Mouse (Mus musculus) limb, embryonic 12.5 days (tissue): Measurements from ENCODE around the gene Dab1. TPM values are rescaled to one million over a fixed set of nuclear protein-coding genes. Genes with fewer than 3 reads are reported as not detected.

ENCODE experiments used
- ATAC-seq: fragments of 200-750 bp; cut with Nextera tagmentation; 2 replicates; pipeline ENCODE4 v1.8.0; 2017; ENCODE audit warnings: low read depth, moderate TSS enrichment; ENCODE audit not compliant: insufficient number of reproducible peaks, insufficient read depth, low FRiP score, low TSS enrichment
- H3K27ac ChIP-seq: fragments of 300-500 bp; sonication (generic); 2 replicates; pipeline ENCODE4 v1.5.1; 2016; ENCODE audit warnings: mild to moderate bottlenecking, moderate library complexity
- H3K27me3 ChIP-seq: fragments of 300-500 bp; sonication (generic); 2 replicates; pipeline ENCODE4 v1.6.1; 2016; ENCODE audit warnings: mild to moderate bottlenecking, moderate library complexity
- H3K36me3 ChIP-seq: fragments of 300-500 bp; sonication (generic); 2 replicates; pipeline ENCODE4 v1.6.1; 2016; ENCODE audit warnings: mild to moderate bottlenecking, moderate library complexity
- H3K4me1 ChIP-seq: fragments of 300-500 bp; sonication (generic); replicated peaks from 2 replicates; pipeline ENCODE4 v1.6.1; 2016
- H3K4me2 ChIP-seq: fragments of 300-500 bp; sonication (generic); 2 replicates; pipeline ENCODE4 v1.6.1; 2016; ENCODE audit warnings: mild to moderate bottlenecking, moderate library complexity
- H3K4me3 ChIP-seq: fragments of 300-500 bp; sonication (generic); replicated peaks from 2 replicates; pipeline ENCODE4 v1.5.1; 2016; ENCODE audit warnings: mild to moderate bottlenecking
- H3K9ac ChIP-seq: fragments of 300-500 bp; sonication (generic); replicated peaks from 2 replicates; pipeline ENCODE4 v1.6.1; 2016; ENCODE audit warnings: mild to moderate bottlenecking, moderate library complexity
- H3K9me3 ChIP-seq: fragments of 300-500 bp; sonication (generic); 2 replicates; pipeline ENCODE4 v1.6.1; 2016; ENCODE audit warnings: mild to moderate bottlenecking, moderate library complexity
- WGBS: fragments of 180-500 bp; shearing (Covaris S2); methylation state at CpG from one replicate; pipeline ENCODE4 v1.1.7; 2016; 5-methylcytosine and 5-hydroxymethylcytosine counted together
- polyA plus RNA-seq: library from polyadenylated mRNA; unstranded; fragments of >200 nt; fragmentation: Nextera tagmentation; extraction: Ambion mirVana; gene quantifications from 2 replicates; pipeline ENCODE4 v1.2.1, GENCODE M21; 2016

The Dab1 gene
- polyA plus RNA-seq, 1 experiment from 2014 or later, result 23.8 TPM

DNA sequence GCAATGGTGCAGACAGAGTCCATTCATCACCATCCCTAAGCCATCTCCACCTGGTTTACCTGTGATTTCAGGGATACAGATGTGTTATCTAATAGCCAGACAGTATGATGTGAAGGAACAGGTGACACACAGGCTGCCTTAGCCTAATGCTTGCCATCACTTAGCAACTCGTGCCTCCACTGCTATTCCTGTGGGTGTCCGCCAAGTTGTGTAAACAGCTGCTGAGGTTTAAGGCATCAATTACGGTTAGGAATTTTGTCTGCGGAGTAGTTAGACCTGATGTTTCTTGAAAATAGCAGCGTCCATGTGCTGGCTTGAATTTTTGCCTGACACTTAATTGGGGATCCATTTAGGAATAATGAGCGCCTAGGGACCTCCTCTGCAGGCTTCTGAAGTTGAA, 487.1 kb downstream of the Dab1 start:
- Histone ChIP-seq H3K4me3 (no peak overlapping the region), H3K36me3 (no peaks in the 10 kb centered on the region), H3K9me3 (no peaks in the 10 kb centered on the region), H3K4me1 (no peaks in the 10 kb centered on the region), H3K4me2 (no peak overlapping the region), H3K27me3 (no peaks in the 10 kb centered on the region), H3K27ac (no peak overlapping the region), H3K9ac (no peak overlapping the region)
- no peak for ATAC-seq
- WGBS, result 53% methylated on average over 6 of the region's 6 CpGs

DNA sequence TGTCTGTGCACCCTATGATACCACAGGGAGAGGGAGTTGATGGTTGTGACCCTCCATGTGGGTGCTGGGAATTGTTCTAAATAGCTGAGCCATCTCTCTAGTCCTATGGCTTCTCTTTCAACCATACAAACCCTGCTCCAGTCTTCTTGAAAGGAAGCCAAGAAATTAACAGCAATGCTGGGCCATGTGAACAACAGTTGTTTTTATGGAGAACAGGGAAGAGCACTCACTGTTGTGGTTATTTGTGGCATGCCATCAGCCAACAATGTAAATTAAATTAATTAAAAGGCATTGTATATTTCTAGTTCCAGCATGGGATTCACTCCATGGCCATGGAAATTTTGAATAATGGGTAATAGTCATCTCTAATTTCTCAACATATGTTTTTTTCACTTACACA, 492.5 kb downstream of the Dab1 start:
- H3K4me1 ChIP-seq, result no peaks in the 10 kb centered on the region
- H3K4me2 ChIP-seq, result no peak overlapping the region
- no peaks in the 10 kb centered on the region for H3K36me3 ChIP-seq
- H3K4me3 ChIP-seq, result no peak overlapping the region
- no peak overlapping the region for H3K9ac ChIP-seq
- no peak overlapping the region for H3K27ac ChIP-seq
- no peaks in the 10 kb centered on the region for H3K9me3 ChIP-seq
- H3K27me3 ChIP-seq, result no peaks in the 10 kb centered on the region
- ATAC-seq, result no peak

DNA sequence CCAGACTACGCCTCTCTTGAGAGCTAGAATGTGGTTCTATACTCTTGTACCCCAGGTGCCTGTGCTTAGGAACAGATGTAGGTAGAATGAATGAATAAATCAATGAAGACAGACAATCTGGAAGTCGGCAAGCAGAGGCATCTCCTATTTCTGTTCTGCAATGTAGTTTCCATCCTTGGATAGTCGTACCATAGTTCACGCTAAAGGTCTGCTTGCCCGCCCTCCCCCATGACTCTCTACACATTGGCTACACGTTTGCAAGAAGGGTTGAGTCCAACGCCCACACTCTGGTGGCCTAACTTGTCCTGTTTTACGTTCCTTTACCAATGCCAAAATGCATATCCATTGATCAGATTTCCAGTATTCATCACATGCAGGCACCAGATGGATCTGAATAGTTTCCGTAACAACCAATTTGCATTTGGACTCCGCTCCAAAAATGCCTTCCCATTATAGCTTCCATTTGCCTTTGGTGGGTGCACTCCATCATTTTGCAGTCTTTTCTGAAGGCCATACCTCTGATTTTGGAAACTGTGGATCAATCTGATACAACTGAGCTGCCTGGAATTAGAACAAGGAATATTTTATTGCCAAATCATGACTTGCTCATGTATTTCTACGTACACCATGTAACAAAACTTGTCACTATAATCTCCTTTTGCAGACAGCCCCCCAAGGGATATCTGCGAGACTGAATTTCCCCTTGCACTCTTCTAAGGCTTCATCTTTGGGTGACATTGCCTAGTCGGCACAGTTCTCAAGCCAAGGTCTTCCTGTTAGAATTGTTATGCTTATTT, 494.2 kb downstream of the Dab1 start:
- Histone ChIP-seq H3K9me3 (no peaks in the 10 kb centered on the region), H3K4me2 (no peak overlapping the region), H3K4me3 (no peak overlapping the region), H3K27ac (no peak overlapping the region), H3K36me3 (no peaks in the 10 kb centered on the region), H3K4me1 (no peaks in the 10 kb centered on the region), H3K27me3 (no peaks in the 10 kb centered on the region), H3K9ac (no peak overlapping the region)
- no peak for ATAC-seq
- WGBS, result 86% methylated on average over 13 of the region's 13 CpGs

DNA sequence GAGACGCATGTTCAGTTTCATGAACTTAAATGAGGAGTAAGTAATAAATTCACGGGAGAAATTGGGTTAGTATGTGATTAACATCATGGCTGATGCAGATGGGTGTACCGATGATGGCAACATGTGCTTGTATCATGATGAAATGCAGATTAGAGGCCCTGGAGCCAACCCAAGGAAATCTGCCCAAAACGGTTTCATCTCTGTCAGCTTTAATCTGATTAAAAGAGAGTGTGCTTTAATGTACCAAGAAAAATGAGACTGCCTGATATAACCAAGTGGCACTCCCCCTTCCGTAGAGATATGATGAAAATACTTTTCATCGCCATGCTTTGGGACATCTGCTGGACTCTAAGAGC, 494.8 kb downstream of the Dab1 start:
- no peaks in the 10 kb centered on the region for H3K9me3 ChIP-seq
- H3K4me2 ChIP-seq, result no peak overlapping the region
- ATAC-seq, result no peak
- no peak overlapping the region for H3K4me3 ChIP-seq
- WGBS, result 88% methylated on average over 6 of the region's 6 CpGs
- H3K4me1 ChIP-seq, result no peaks in the 10 kb centered on the region
- no peaks in the 10 kb centered on the region for H3K36me3 ChIP-seq
- no peak overlapping the region for H3K9ac ChIP-seq
- H3K27me3 ChIP-seq, result no peaks in the 10 kb centered on the region
- H3K27ac ChIP-seq, result no peak overlapping the region

DNA sequence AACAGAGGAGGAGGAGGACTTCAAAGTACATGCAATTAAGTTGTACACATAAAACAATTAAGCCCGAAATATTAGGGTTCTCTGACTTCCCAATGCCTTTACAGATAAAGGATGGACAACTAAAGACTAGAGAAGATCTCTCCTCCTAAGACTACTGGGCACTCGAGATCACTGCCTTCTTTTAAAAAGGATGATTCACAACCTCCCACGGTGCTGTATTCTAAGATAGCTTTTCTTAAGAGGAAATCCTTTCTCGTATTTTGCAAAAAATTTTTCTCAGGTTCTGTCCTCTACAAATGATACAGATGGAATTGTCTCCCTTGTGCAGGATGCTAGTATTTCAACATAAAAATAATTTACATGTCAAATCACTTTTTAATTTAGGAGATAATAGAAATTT, 500.9 kb downstream of the Dab1 start:
- WGBS, result 84% methylated on average over 4 of the region's 4 CpGs
- Histone ChIP-seq H3K36me3 (no peaks in the 10 kb centered on the region), H3K9me3 (no peaks in the 10 kb centered on the region), H3K4me3 (no peak overlapping the region), H3K4me1 (no peaks in the 10 kb centered on the region), H3K27ac (no peak overlapping the region), H3K4me2 (no peak overlapping the region), H3K9ac (no peak overlapping the region), H3K27me3 (no peaks in the 10 kb centered on the region)
- no peak for ATAC-seq

DNA sequence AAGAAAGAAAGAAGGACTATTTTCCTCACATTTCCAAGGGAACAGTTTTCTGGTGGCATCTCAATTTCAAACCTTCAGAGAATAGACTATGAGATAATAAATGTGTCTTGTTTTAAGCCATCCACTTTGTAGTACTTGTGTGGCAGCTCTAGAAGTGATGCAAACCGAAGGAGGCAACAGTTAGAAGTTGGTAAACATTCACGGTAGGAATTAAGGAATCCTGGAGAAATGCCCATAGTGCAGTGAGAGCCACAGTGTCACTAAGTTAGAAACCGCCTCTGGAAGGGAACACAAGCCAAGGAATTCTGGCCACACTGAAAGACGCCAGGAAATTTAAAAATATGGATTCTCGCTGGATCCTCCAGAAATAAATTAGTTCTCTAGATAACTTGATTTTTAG, 502.8 kb downstream of the Dab1 start:
- Histone ChIP-seq H3K27ac (no peak overlapping the region), H3K36me3 (no peaks in the 10 kb centered on the region), H3K4me2 (no peak overlapping the region), H3K4me1 (no peaks in the 10 kb centered on the region), H3K9me3 (no peaks in the 10 kb centered on the region), H3K4me3 (no peak overlapping the region), H3K9ac (no peak overlapping the region), H3K27me3 (no peaks in the 10 kb centered on the region)
- ATAC-seq, result no peak
- 89% methylated on average over 5 of the region's 5 CpGs for WGBS

DNA sequence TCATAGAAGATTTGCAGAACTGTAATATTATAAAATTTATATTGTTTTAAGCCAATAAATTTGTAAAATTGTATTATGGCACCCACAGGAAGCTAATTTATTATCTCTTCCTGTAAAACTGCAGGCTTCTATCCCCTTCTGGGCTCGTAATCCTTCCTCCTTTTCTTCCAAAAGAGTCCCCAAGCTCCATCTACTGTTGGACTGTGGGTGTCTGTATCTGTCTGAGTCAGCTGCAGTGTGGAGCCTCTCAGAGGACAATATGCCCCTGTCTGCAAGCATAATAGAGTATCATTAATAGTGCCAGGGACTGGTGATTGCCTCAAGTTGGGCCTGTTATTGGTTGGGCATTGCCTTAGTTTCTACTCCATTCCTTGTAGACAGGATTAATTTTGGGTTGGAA, 503.2 kb downstream of the Dab1 start:
- H3K4me2 ChIP-seq, result no peak overlapping the region
- no peak overlapping the region for H3K4me3 ChIP-seq
- no peak for ATAC-seq
- H3K36me3 ChIP-seq, result no peaks in the 10 kb centered on the region
- no peaks in the 10 kb centered on the region for H3K4me1 ChIP-seq
- no peak overlapping the region for H3K27ac ChIP-seq
- H3K9ac ChIP-seq, result no peak overlapping the region
- H3K9me3 ChIP-seq, result no peaks in the 10 kb centered on the region
- 69% methylated on average over 1 of the region's 1 CpGs for WGBS
- H3K27me3 ChIP-seq, result no peaks in the 10 kb centered on the region

DNA sequence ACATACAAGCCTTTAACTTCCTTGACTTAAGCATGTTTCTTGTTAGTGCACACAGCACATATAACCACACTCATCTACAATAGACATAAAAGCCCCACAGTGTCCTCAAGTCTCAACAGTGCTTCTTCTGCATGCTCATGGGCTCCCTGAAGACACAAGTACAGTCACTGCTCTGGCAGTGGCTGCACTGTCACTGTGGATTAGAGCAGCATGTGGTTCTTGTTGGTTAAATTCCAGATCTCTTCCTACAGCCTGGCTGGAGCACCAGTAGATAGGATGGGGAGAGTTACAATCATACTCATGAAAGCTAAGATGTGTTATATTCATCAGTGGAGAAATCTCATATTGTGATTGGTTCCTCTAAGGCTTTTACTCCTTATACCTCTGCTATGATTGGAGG, 534.5 kb downstream of the Dab1 start:
- Histone ChIP-seq H3K9ac (no peak overlapping the region), H3K36me3 (no peaks in the 10 kb centered on the region), H3K4me2 (no peak overlapping the region), H3K27me3 (no peaks in the 10 kb centered on the region), H3K27ac (no peak overlapping the region), H3K9me3 (no peaks in the 10 kb centered on the region), H3K4me1 (no peaks in the 10 kb centered on the region), H3K4me3 (no peak overlapping the region)
- ATAC-seq, result no peak

DNA sequence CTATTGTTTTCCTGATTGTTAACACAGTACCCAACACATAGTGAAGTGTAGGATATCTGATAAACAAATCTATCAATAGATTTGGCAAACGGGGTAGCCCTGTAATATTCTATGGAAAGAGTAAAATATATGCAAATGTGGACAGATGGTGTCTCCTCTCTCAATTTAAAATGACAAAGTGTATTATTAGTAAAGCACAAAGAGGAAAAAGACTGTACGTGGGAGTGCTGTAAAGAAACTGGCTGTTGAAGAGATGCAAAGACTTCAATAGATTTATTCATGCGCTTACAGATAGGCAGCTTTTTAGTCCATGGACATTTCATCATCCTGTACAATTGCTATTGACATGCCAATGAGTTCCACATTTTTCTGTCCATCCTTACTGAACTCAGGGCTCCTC, 558.9 kb downstream of the Dab1 start:
- Histone ChIP-seq H3K9ac (no peak overlapping the region), H3K4me1 (no peaks in the 10 kb centered on the region), H3K27ac (no peak overlapping the region), H3K4me3 (no peak overlapping the region), H3K36me3 (no peaks in the 10 kb centered on the region), H3K9me3 (no peaks in the 10 kb centered on the region), H3K27me3 (no peaks in the 10 kb centered on the region), H3K4me2 (no peak overlapping the region)
- ATAC-seq, result no peak
- WGBS, result 93% methylated on average over 3 of the region's 3 CpGs

DNA sequence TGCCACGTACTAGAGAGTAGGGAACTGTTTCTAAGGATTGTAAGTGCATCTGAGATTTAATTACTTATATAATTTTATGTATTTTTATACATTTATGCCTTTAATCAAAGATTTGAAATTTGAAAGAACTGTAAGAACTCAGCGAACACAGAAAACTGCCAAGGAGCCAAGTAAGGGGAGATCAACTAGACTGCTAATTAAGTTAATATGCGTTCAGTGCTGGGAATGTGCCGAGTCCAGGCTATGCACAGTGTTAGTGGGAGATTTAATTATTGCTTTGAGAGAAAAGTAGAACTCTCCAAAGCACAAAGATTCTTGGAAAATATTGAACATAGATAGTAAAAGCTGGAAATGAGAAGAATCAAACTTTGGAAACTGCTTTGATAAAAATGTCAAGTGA, 567.2 kb downstream of the Dab1 start:
- no peak overlapping the region for H3K27ac ChIP-seq
- no peaks in the 10 kb centered on the region for H3K27me3 ChIP-seq
- ATAC-seq, result no peak

DNA sequence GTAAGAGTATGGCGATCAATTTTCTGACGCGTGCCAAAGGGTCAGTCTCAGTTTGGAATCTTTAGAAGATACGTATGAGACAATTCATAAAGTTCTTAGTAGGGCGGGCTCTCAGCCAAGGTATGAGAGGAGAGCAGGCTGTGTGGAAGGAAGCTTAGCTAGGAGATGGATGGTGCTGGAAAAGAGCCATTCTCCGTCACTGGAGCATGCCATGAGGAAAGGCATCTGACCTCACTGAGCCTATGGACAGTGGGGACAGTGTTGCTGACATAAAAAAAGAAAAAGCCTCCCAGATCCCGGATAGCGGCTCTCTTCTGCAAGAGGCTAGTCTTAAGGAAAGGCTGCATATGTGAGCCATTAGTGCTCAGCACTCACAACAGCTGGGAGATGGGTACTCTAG, 579.5 kb downstream of the Dab1 start:
- no peak overlapping the region for H3K9ac ChIP-seq
- H3K27me3 ChIP-seq, result no peaks in the 10 kb centered on the region
- H3K4me3 ChIP-seq, result no peak overlapping the region
- ATAC-seq, result no peak
- H3K4me2 ChIP-seq, result no peak overlapping the region
- no peaks in the 10 kb centered on the region for H3K9me3 ChIP-seq
- H3K36me3 ChIP-seq, result no peaks in the 10 kb centered on the region
- 85% methylated on average over 8 of the region's 8 CpGs for WGBS
- no peaks in the 10 kb centered on the region for H3K4me1 ChIP-seq
- H3K27ac ChIP-seq, result no peak overlapping the region

More for the DNA sequence above, 567.2 kb downstream of the Dab1 start:
- WGBS, result 72% methylated on average over 4 of the region's 4 CpGs
- Histone ChIP-seq H3K9me3 (no peaks in the 10 kb centered on the region), H3K4me1 (no peaks in the 10 kb centered on the region), H3K4me3 (no peak overlapping the region), H3K36me3 (no peaks in the 10 kb centered on the region), H3K4me2 (no peak overlapping the region), H3K9ac (no peak overlapping the region)

DNA sequence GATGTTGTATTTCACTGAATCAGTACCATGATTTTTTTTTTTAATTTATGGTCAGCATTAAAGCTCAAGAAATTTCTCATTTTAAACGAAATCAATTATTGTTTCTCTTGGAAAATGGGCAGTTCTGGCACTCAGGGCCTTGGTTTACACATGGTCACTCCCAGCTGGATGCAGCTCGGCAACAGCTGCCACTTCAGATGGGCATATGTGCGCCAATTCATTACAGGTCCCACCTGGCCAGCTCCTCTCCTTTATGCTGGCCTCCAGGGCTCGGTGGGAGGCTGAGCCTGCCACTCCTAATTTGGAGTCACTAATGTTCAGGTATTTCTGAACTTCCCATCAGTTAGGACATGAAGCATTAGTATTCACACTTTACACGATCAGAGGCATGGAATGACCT, 582.5 kb downstream of the Dab1 start:
- no peak overlapping the region for H3K9ac ChIP-seq
- H3K4me2 ChIP-seq, result no peak overlapping the region
- H3K36me3 ChIP-seq, result no peaks in the 10 kb centered on the region
- no peaks in the 10 kb centered on the region for H3K4me1 ChIP-seq
- no peak for ATAC-seq
- no peaks in the 10 kb centered on the region for H3K9me3 ChIP-seq
- H3K27me3 ChIP-seq, result no peaks in the 10 kb centered on the region
- 60% methylated on average over 5 of the region's 5 CpGs for WGBS
- no peak overlapping the region for H3K4me3 ChIP-seq
- no peak overlapping the region for H3K27ac ChIP-seq
